In genomic region chr2:128127121-128127671, GRCm38 (mm10) we compare ENCODE assay signal across 8 mouse cellular contexts. TPM values are rescaled to one million over a fixed set of nuclear protein-coding genes. Genes with fewer than 3 reads are reported as not detected.
DNase-seq lines count a peak whose midpoint lies in the region; ATAC-seq lines count a peak whose summit lies in the region.

No protein-coding gene starts in this region.

- H3K36me3 ChIP-seq in hindbrain, embryonic 14.5 days (replicated peaks; ENCODE audit: control insufficient read depth, insufficient read depth) = 0 out of 2 replicates have a peak, but pooled peaks cover 7% of the 10 kb centered on the region

- H3K4me2 ChIP-seq in hindbrain, embryonic 14.5 days (replicated peaks) = peak overlapping the region; percentile 89

- ATAC-seq in hindbrain, embryonic 14.5 days (ENCODE audit: low FRiP score) = peak; percentile 93

- H3K4me1 ChIP-seq in hindbrain, embryonic 14.5 days (replicated peaks; ENCODE audit: control insufficient read depth, insufficient read depth, low read length) = peaks cover 39% of the 10 kb centered on the region

- peak overlapping the region; percentile 88 for H3K27ac ChIP-seq in hindbrain, embryonic 14.5 days

- peaks cover 28% of the 10 kb centered on the region for H3K27me3 ChIP-seq in hindbrain, embryonic 14.5 days (ENCODE audit: control insufficient read depth, insufficient read depth, low read length)

- H3K9ac ChIP-seq in hindbrain, embryonic 14.5 days = peak overlapping the region; percentile 71

- peak overlapping the region; percentile 77 for H3K4me3 ChIP-seq in hindbrain, embryonic 14.5 days (replicated peaks; ENCODE audit: low read length)

- H3K9me3 ChIP-seq in hindbrain, embryonic 14.5 days (ENCODE audit: control insufficient read depth, low read length) = no peaks in the 10 kb centered on the region

- WGBS in hindbrain, embryonic 14.5 days = under 1% methylated on average over 64 of the region's 67 CpGs

- peak; percentile 90 for DNase-seq in T-cell, adult 2 months (ENCODE audit: low spot score)
- peak; percentile 91 to 95 for DNase-seq in cerebellum, postnatal 25 days
- DNase-seq in frontal cortex, postnatal 25 days (ENCODE audit: low spot score in 2 of 2) = peak; percentile 64 to 80
- peak; percentile 89 for DNase-seq in hindbrain, embryonic 14.5 days (ENCODE audit: low spot score)
- DNase-seq in layer of hippocampus, postnatal 36 days = peak; percentile 86 to 89
- DNase-seq in lung, postnatal 25 days (ENCODE audit: low spot score) = peak; percentile 97
- DNase-seq in retina, postnatal 1 day = peak; percentile 98
- DNase-seq in urinary bladder, adult 18-20 months (ENCODE audit: low spot score in 2 of 2) = peak; percentile 88 to 94

RNA-seq across cellular contexts. Expression of gene Bcl2l11, which starts 1.4 kb away (rescaled TPM):
- 12.2 and 12.9 TPM in 2 replicates for polyA plus RNA-seq in hindbrain, embryonic 14.5 days (2014; fragmentation: Nextera tagmentation; extraction: Ambion mirVana)
- 1 to 10 TPM; 5.5 TPM for total RNA-seq in layer of hippocampus, postnatal 36 days (2021)

Comparison
In these comparisons a context has a peak if more than half of its experiments do, and no peak if none do; other contexts are left out.
1. Peak in every context shown above with its lines: DNase-seq, ATAC-seq, H3K4me3 ChIP-seq and H3K27ac ChIP-seq.